Mouse (Mus musculus): Measurements from ENCODE around the gene Alkal2.

Gene Alkal2

DNA sequence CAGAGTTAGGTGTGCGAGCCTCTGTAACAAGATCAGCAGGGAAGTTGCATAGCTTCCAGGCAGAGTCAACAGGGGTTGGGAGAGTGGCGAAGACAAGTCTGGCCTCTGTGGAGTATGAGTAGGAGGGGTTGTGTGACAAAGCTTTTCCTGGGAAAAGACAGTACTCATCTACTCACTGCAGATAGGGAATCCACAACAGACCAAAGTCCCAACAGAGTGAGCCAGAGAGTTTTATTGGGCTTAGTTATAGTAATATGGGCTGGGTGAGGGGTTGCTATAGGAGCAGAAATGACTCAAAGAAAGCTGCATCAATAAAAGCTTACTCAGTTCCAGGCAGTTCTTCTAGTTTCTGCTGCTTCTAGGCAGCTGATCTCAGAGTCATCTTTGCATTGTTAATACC lies 49.2 kb downstream of the Alkal2 start:
- DNase-seq = no peak

DNA sequence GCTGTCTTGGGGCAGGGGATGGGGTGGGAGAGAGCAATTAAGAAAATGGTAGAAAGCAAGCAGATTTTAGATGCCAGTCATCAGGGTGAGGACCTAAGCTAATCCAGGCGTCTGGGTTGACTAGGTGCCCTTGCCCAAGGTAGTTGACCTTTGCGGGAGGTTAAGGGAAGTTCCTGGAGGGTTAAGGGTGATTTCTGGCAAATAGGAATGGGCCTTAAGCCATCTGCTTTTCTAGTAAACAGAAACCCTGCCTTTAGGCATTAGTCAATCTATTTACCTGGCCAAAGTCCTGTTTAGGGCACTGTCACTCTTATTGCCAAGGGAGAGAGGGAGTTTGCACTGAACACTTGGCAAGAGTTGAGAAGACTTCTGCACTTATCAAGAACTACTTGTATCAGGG lies 52.8 kb downstream of the Alkal2 start:
- DNase-seq = peak; percentile 36
